Mouse (Mus musculus) forebrain, postnatal 0 days (tissue): Measurements from ENCODE around the gene Ddx23. TPM values are rescaled to one million over a fixed set of nuclear protein-coding genes. Genes with fewer than 3 reads are reported as not detected.

Source experiments
- ATAC-seq: fragments of 200-750 bp; cut with Nextera tagmentation; 2 replicates; pipeline ENCODE4 v1.8.0; 2017; ENCODE audit warnings: mild to moderate bottlenecking, moderate library complexity
- DNase-seq: peaks from one replicate; pipeline ENCODE4 v3.0.0-alpha.2; 2015
- H3K27ac ChIP-seq: fragments of 300-500 bp; sonication (generic); 2 replicates; pipeline ENCODE4 v1.5.1; 2014; ENCODE audit warnings: low read depth, mild to moderate bottlenecking, antibody characterized with exemption, low read length, moderate library complexity, mixed read lengths
- H3K27me3 ChIP-seq: fragments of 300-500 bp; sonication (generic); 2 replicates; pipeline ENCODE4 v1.6.1; 2014; ENCODE audit warnings: mild to moderate bottlenecking, low read length, mixed read lengths; ENCODE audit not compliant: insufficient read depth
- H3K36me3 ChIP-seq: fragments of 300-500 bp; sonication (generic); 2 replicates; pipeline ENCODE4 v1.6.1; 2014; ENCODE audit warnings: mild to moderate bottlenecking, moderate library complexity; ENCODE audit not compliant: insufficient read depth
- H3K4me1 ChIP-seq: fragments of 300-500 bp; sonication (generic); 2 replicates; pipeline ENCODE4 v1.6.1; 2014; ENCODE audit warnings: antibody characterized with exemption; ENCODE audit not compliant: insufficient read depth
- H3K4me2 ChIP-seq: fragments of 300-500 bp; sonication (generic); 2 replicates; pipeline ENCODE4 v1.6.1; 2014; ENCODE audit warnings: low read depth, mild to moderate bottlenecking, moderate library complexity
- H3K4me3 ChIP-seq: fragments of 300-500 bp; sonication (generic); 2 replicates; pipeline ENCODE4 v1.5.1; 2014; ENCODE audit warnings: low read depth, low read length, mixed read lengths
- H3K9ac ChIP-seq: fragments of 300-500 bp; sonication (generic); 2 replicates; pipeline ENCODE4 v1.6.1; 2014; ENCODE audit warnings: mild to moderate bottlenecking
- H3K9me3 ChIP-seq: fragments of 300-500 bp; sonication (generic); 2 replicates; pipeline ENCODE4 v1.6.1; 2016; ENCODE audit warnings: low read length
- CTCF ChIP-seq: sonication (generic); IDR thresholded peaks from 2 replicates; pipeline ENCODE4 v1.5.1; 2016; ENCODE audit warnings: antibody characterized with exemption, control low read depth, low read depth
- WGBS: fragments of 180-500 bp; shearing (Covaris S2); extraction: QIAGEN DNeasy Blood & Tissue Kit; methylation state at CpG from one replicate; pipeline ENCODE4 v1.1.7; 2014; 5-methylcytosine and 5-hydroxymethylcytosine counted together
- polyA plus RNA-seq: library from polyadenylated mRNA; unstranded; fragments of >200 nt; fragmentation: Nextera tagmentation; extraction: Ambion mirVana; gene quantifications from 2 replicates; pipeline ENCODE4 v1.2.1, GENCODE M21; 2015
- total RNA-seq: library from RNA; depleted of rRNA; stranded (reverse); fragments of >200 nt; gene quantifications from 2 replicates; pipeline ENCODE4 v1.2.3, GENCODE M21; 2014

Ddx23 gene
- total and polyA plus RNA-seq, 2 experiments from 2014 or later, result 13.8 to 70.6 TPM

DNA sequence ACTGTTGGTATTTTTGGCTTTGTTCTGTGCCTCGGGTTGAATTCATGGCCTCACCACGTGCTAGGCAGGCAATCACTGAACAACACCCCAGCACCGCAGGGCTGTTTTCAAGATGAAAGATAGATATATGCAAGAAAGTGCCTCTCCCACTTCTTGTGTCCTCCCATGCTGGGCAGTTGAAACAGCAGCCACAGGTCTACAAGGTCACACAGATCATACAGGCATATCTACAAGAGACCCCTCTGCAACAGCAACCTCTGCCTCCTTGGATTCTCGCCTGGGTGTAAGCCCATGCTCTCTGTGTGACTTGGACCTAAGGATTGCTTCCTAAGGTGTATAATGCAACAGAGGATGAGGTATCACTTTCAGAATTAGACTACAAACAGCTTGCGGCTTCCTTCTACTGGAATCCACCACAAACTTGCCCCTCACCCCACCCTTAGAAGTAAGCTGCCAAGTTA lies 39.3 kb downstream of the Ddx23 start:
- Histone ChIP-seq H3K9ac (no peak overlapping the region), H3K4me2 (no peak overlapping the region), H3K27me3 (no peaks in the 10 kb centered on the region), H3K4me1 (peaks cover 3% of the 10 kb centered on the region; the same call in 1 of the 2 replicates), H3K36me3 (no peaks in the 10 kb centered on the region), H3K4me3 (no peak overlapping the region), H3K9me3 (no peaks in the 10 kb centered on the region), H3K27ac (no peak overlapping the region)
- ATAC-seq (no peak), DNase-seq (no peak)
- no peak for TF ChIP-seq CTCF
- 57% methylated on average over 5 of the region's 5 CpGs for WGBS

DNA sequence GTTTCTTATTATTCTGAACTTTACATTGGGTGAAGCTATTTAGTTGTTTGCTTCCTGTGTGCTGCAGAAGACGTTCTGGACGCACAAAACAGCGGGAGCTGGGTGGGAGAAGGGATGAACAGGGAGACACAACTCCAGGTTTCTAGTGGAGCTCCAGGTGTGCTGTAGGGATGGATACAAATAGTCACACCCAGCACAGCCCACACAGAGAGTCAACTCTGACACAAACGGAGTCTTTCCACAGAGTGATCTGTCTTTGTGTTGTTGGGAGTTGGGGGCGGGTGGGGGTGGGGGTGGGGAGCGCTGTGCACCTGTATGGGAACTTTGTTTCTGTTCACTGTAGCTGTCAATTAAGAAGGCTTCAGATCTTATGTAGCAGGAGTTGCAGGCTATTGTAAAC lies 40.0 kb downstream of the Ddx23 start:
- H3K4me2 ChIP-seq, result no peak overlapping the region
- H3K4me3 ChIP-seq, result no peak overlapping the region
- no peak overlapping the region for H3K27ac ChIP-seq
- H3K27me3 ChIP-seq, result no peaks in the 10 kb centered on the region
- H3K9ac ChIP-seq, result no peak overlapping the region
- DNase-seq, result no peak
- ATAC-seq, result no peak
- no peak for TF ChIP-seq CTCF
- no peaks in the 10 kb centered on the region for H3K9me3 ChIP-seq
- H3K36me3 ChIP-seq, result no peaks in the 10 kb centered on the region
- no peaks in the 10 kb centered on the region for H3K4me1 ChIP-seq
- 18% methylated on average over 6 of the region's 6 CpGs for WGBS

DNA sequence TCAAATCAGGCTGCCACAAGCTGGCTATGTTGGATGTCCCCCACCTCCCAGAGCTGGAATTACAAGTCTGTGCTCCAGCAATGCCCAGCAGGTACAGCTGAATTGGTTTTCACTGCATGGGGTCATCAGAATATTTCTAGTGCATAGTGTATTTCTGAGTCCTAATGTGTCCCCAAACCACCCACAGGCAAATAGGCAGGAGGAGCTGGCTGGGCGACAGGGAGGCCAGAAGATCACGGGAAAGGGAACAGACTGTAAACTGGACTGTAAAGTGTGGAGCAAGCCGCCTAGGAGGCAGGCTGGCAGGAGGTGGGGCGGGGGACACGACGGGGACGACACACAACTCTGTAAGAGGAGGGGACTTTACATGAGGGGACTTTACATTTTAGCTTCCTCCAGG lies 40.5 kb downstream of the Ddx23 start:
- TF ChIP-seq CTCF, result no peak
- no peak for DNase-seq
- Histone ChIP-seq H3K4me1 (no peaks in the 10 kb centered on the region), H3K9me3 (no peaks in the 10 kb centered on the region), H3K36me3 (no peaks in the 10 kb centered on the region), H3K4me3 (no peak overlapping the region), H3K9ac (no peak overlapping the region), H3K4me2 (no peak overlapping the region), H3K27ac (no peak overlapping the region), H3K27me3 (no peaks in the 10 kb centered on the region)
- 8% methylated on average over 7 of the region's 7 CpGs for WGBS
- ATAC-seq, result no peak

DNA sequence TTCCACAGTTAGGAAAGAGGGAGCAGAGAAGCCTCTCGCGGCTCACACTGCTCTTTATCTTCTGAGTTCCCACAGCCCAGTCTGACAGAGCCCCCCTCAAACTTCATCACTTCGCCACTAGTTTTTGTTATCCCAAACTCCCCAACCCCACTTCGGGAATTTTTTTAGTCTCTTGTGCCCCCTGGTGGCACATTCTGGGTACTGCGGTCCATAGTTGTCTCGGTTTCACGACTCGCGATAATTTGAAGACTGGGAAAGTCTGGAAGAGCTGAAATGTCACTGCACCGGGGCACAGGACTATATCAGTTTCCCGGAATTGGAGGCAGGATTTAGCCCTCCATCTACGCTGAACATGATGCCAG lies 45.5 kb downstream of the Ddx23 start:
- peak; percentile 74 for ATAC-seq
- TF ChIP-seq CTCF, result peak; percentile 92
- Histone ChIP-seq H3K27ac (no peak overlapping the region), H3K9me3 (no peaks in the 10 kb centered on the region), H3K9ac (no peak overlapping the region), H3K36me3 (no peaks in the 10 kb centered on the region), H3K4me1 (no peaks in the 10 kb centered on the region), H3K4me2 (no peak overlapping the region), H3K27me3 (no peaks in the 10 kb centered on the region), H3K4me3 (no peak overlapping the region)
- peak; percentile 92 for DNase-seq
- WGBS, result under 1% methylated on average over 12 of the region's 12 CpGs

DNA sequence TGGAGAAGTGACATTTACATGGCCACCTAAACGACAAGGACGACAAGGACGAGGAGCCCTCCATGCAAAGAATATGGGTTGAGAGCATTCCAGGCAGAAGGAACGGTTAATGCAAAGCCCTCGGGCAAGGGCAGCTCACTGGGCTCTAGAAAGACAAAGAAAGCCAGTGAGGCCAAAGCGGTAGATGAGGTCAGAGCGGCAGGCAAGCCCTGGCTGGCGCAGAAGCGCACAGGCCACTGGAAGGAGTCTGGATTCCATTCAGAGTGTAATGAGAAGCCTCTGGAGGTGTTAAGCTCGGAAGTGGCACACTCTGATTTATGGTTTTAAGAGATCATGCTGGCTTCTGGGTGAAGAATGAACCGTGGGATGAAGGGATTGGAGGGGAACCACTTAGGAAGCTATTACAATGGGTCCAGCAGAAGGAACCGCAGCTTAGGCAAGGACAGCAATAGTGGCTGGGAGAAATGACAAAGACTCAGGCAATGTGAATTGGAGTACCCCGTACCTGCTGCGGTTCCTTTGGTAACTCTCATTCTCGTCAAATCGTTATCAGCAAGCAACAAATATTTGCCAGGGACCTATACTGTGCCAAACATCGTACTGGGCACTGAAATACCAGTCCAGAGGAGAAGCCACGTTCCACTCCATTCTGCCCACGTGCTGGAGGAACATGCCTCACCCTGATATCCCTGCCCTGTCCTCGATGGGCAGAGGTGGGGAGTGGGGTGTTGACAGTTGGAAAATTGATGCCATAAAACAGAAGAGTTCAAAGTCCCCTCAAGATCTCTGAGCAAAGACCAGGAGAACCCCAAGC lies 46.1 kb downstream of the Ddx23 start:
- no peaks in the 10 kb centered on the region for H3K9me3 ChIP-seq
- no peak for DNase-seq
- no peak overlapping the region for H3K4me2 ChIP-seq
- H3K27me3 ChIP-seq, result no peaks in the 10 kb centered on the region
- ATAC-seq, result no peak
- no peak overlapping the region for H3K4me3 ChIP-seq
- no peaks in the 10 kb centered on the region for H3K36me3 ChIP-seq
- no peak overlapping the region for H3K9ac ChIP-seq
- 36% methylated on average over 20 of the region's 20 CpGs for WGBS
- no peak for TF ChIP-seq CTCF
- no peak overlapping the region for H3K27ac ChIP-seq
- H3K4me1 ChIP-seq, result no peaks in the 10 kb centered on the region

DNA sequence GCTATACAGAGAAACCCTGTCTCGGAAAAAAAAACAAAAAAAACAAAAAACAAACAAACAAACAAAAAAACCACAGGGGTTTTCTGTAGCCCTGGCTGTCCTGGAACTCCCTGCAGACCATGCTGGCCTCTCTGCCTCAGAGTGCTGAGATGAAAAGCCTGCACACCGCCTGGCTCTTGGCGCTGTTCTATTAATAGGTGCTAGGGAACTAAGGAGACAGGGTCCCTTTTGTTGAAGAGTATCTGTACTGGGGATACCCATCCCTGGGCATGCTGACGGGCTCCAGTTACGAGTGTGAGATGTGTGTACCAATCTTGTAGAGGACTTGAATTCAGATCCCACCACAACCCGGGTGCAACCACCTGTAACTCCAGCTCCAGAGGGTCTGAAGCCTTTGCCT lies 46.9 kb downstream of the Ddx23 start:
- Histone ChIP-seq H3K4me1 (no peaks in the 10 kb centered on the region), H3K36me3 (no peaks in the 10 kb centered on the region), H3K4me3 (no peak overlapping the region), H3K9ac (no peak overlapping the region), H3K9me3 (no peaks in the 10 kb centered on the region), H3K27me3 (no peaks in the 10 kb centered on the region), H3K27ac (no peak overlapping the region), H3K4me2 (no peak overlapping the region)
- 64% methylated on average over 6 of the region's 6 CpGs for WGBS
- no peak for DNase-seq
- TF ChIP-seq CTCF, result no peak
- ATAC-seq, result no peak

DNA sequence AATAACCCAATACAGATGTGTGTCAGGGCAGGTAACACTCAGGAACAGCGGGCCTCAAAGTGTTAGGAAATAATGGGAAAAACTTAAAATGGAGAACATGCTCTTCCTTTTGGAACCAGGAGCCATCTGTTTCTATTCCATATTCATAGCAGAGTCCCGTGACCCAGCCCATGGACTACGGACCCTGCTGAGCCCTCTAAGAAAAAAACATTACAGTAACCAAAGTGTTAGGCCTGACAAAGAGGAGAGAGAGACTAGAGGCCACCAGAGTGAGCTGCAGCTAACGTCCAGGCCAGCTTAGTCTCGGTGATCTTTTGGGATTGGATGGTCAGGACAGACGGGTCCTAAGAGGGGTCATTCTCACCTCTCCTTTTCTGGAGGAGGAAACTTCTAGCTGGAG lies 47.7 kb downstream of the Ddx23 start:
- WGBS, result 51% methylated on average over 6 of the region's 6 CpGs
- H3K9ac ChIP-seq, result no peak overlapping the region
- H3K4me2 ChIP-seq, result no peak overlapping the region
- TF ChIP-seq CTCF, result no peak
- no peaks in the 10 kb centered on the region for H3K4me1 ChIP-seq
- DNase-seq, result no peak
- H3K27me3 ChIP-seq, result no peaks in the 10 kb centered on the region
- no peaks in the 10 kb centered on the region for H3K36me3 ChIP-seq
- ATAC-seq, result no peak
- no peak overlapping the region for H3K4me3 ChIP-seq
- H3K27ac ChIP-seq, result no peak overlapping the region
- no peaks in the 10 kb centered on the region for H3K9me3 ChIP-seq
